Mouse (Mus musculus) cerebellum, adult 11 months (tissue): ENCODE data around the gene Tmf1.

Experiments
- DNase-seq: peaks from one replicate; pipeline ENCODE4 v3.0.0; 2022

Gene Tmf1

GRCm38 (mm10) chr6:97202477-97202876 is 23.6 kb upstream of the Tmf1 start:
- no peak for DNase-seq

DNA sequence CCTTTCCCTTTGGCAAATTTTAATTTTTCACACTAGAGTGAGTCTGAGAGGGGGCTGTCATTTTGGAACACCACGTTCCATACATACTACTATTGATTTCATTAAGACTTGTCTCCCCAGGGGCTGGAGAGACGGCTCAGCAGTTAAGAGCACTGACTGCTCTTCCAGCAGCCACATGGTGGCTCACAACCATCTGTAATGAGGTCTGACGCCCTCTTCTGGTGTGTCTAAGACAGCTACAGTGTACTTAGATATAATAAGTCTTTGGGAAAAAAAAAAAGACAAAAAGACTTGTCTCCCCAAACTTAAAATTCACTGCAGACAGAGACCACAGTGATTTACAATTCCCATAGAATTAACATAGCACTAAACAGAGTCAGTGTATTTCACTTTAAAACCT is 21.5 kb upstream of the Tmf1 start:
- DNase-seq, result no peak

GRCm38 (mm10) chr6:97179367-97179828 is 476 bp upstream of the Tmf1 start:
- no peak for DNase-seq

GRCm38 (mm10) chr6:97175716-97176115 is 3.2 kb downstream of the Tmf1 start:
- DNase-seq, result no peak

GRCm38 (mm10) chr6:97150156-97150555 is 28.8 kb downstream of the Tmf1 start:
- DNase-seq, result no peak

DNA sequence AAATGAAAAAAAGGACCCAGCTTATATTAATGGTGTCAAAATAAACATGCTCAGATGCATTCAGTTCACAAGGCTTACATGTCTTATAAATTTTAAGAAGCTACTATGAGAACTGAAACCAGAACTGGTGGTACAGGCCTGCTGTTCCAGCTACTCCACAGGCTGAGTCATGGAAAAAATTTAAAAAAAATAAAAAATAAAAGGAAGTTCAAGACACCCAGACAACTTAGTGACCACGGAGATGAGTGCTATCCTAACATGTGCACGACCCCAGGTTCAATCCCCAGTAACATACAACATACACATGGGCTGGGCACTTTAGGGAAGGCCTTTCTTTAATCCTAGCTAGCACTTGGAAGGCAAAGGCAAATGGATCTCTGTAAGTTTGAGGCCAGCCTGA is 29.2 kb downstream of the Tmf1 start:
- DNase-seq, result no peak

GRCm38 (mm10) chr6:97148383-97149251 is 30.3 kb downstream of the Tmf1 start, which contains the start of gene Eogt:
Gene Eogt, minus strand, starts transcription at chr6:97149182.
- DNase-seq, result peak; percentile 67

DNA sequence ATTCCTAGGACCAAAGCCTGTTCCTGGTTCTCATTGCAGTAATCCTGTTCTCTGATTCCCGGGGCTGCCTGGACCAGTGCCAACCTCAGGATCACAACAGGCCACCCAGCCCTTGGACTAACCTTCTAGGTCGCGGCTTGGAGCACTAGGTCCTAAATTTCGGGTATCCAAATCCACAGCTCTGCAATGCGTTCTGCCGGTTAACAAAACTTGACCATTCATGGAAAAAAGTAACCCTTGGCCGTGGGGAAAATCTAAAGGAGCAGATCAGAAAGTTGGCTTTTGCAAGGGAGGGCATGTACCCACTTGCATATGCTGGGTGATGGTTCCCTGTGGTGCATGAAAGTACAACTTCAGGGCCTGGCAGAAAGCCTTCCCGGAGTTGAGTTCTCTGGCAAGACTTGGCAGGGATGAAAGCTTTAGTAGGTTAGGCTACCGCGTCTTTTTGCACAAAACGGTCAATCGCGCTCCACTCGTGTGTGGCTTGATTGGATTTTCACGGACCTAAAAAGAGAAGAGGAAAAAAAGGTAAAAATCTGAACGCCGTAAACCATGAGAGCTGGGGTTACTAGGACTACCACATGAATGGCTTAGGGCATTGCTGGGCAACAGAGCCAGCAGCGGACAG is 31.1 kb downstream of the Tmf1 start:
- peak; percentile 33 for DNase-seq

DNA sequence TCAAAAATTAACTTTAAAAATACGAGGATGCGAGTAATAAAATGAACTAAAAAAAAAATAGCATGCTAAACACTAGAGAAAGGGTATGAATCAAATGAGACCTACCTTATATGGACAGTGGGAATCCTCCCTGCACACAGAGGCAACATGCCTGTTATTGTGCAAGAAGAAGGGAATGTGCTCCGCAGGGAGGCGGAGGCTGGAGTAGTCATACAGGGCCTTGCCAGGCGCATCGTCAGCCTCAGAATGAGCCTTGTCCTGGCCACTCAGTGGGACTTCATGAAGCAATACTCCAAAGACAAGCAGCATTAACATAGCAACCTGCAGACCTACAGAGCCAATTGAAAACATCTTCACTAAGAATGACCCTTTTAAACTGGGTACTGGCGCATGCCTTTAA is 33.8 kb downstream of the Tmf1 start:
- no peak for DNase-seq

- DNase-seq, result no peak
Observed at GRCm38 (mm10) chr6:97144359-97144758, 34.6 kb downstream of the Tmf1 start.

- DNase-seq, result no peak
Observed at GRCm38 (mm10) chr6:97142611-97143010, 36.3 kb downstream of the Tmf1 start.

DNA sequence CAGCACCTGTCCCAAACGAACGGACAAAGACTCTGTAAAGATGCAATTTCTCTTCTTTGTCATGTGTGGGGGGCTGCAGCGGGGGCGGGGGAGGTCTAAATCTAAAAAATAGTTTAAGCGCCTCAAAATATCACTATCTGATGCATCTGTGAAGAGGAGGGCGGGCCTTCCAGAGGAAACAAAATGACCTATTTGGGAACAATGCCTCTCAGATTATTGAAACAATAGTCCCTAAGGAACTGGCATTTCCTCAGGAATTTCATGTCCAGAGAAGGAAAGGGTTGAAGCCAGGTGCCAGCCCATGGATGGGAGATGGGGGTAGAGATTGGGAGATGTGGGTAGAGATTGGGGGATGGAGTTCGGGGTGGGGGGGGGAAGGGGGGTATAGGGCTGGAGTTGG is 37.1 kb downstream of the Tmf1 start:
- DNase-seq, result no peak

- no peak for DNase-seq
Observed at GRCm38 (mm10) chr6:97132707-97133303, 46.1 kb downstream of the Tmf1 start.

DNA sequence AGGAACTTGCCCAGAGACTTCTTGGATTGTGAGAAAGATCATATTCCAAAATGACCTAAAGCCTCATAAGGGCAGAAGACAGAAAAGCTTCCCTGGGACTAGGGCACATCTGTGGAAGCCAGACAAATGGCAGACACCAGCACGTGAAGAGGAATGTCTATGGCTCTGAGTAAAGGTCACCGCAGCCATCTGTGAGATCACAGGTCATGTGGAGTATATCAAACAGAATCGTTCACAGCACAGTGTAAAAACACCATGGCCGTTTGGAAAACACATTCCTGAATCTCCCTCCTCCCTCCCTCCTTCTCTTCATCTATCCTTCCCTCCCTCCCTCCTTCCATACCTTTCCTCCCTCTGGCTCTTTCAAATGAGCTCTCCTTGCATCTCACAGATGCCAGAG is 47.1 kb downstream of the Tmf1 start:
- no peak for DNase-seq

DNA sequence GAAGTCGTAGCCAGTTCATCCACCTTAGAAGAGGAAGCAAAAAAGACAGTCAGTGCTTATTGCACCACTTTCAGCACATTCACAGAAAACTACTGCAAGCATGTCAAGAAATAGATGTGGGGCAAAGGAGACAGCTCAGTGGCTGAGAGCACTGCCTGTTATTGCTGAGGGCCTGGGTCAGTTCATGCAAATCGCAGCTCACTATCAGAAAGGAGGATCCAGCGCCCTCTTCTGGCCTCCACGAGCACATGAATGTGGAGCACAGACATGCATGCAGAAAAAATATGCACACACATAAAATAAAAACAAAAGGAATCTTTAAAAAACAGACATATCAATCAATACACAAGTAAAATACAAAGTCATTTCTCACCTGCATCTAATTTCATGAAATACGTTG is 47.9 kb downstream of the Tmf1 start:
- DNase-seq, result no peak

DNA sequence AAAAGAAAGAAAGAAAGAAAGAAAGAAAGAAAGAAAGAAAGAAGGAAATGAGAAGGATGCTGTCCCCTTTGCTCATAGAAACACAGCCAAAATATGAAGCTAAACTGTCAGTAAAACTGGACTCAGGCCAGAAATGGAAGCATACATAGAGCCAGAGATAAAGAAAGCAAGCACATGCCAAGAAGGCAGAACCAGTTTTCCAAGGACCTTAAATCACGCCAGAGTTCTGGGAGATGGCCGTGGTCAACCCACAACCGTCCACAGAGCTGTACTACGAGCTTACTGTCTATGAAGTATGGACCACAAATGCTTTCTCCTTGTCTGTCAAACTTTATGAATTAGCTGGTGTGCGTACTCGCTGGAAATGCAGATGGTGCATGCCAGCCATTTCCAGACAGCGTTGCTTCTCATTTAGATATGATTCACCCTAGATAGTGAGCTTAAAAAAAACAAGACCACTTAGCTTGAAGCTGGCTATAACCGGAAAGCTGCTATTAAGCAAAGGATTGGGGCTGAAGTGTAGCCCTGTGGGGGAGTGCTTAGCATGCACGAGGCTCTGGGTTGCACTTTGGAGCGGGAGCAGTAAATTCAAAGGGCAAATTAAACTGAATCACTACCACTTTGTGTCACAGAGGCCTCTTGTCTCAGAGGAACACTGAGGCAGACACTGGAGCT is 54.4 kb downstream of the Tmf1 start:
- DNase-seq, result no peak

GRCm38 (mm10) chr6:97120922-97121321 is 58.0 kb downstream of the Tmf1 start:
- DNase-seq, result no peak

- DNase-seq, result no peak
Observed at GRCm38 (mm10) chr6:97118327-97118726, 60.6 kb downstream of the Tmf1 start.

DNA sequence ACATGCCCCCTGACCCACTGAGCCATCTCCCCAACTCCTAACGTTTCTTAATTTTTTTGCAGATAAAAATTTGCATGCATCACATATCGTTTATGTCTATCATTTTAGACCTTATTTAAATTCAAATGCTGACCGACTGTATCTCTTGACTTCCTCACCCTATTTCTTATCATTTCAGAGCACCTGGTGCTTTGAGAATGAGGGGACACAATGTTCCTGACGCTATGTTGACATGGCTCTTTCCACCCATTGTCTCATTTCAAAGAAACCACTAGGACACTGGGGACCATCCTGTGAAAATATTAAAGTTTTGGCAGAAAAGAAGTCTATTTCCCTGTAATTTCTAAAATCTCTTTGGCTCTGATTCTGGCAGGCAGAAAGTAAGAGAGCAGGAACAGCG is 62.0 kb downstream of the Tmf1 start:
- DNase-seq, result no peak

DNA sequence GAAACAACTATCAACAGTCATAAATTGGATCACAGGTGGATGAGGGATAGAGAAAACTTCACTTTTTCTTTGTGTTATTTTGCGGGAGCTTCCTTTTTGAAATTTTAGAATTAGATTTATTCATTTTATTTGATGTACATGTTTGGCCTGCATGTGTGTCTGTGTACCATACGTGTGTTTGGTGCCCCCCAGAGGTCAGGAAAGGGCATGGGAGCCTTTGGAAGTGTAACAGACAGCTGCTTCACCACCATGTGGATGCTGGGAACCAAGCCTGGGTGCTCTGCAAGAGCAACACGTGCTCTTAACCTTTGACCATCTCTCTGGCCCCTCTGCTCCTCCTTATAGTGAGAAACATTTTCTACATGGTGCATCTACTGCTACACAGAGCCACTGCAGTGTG is 64.1 kb downstream of the Tmf1 start:
- DNase-seq, result no peak

- no peak for DNase-seq
Observed at GRCm38 (mm10) chr6:97112177-97112576, 66.7 kb downstream of the Tmf1 start.

DNA sequence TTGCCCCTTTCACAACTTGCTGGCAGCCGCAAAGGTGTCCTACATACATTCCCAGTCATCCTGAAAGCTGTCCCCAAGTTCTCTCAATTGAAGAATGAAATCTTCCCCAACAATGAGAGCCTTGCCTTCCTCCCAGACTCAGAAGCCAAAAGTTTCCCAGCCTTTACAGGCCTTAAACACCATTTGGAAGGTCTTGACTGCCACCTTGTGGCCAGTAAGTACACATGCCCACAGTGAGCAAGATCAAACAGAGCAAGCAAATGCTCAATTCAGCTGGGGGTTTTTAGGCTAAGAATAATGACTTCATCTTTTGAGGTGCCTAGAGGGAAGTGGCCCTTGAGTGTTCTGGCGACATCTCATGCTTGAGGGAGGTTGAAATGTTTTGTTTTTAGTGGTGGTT is 72.1 kb downstream of the Tmf1 start:
- peak; percentile 7 for DNase-seq

DNA sequence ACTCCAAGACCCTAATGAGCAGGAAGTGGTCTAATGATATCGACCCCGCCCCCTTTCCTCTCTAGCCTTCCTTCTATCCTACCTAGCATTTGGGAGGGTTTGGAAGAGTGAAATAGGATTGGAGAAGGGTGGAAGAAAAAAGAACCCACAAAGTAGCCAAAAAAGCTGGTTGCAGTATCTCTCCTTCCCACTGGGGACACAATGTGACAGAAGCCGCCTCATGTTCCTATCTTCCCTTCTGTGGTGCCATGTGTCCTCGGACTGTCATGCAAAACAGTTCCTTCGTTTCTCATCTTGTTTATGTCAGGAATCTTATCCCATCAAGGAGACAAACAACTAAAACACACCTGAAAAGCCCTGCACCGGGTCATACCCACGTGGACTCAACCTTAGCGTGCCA is 72.8 kb downstream of the Tmf1 start:
- DNase-seq, result no peak
